Mouse (Mus musculus): ENCODE measurements around the gene Cap2.

DNA sequence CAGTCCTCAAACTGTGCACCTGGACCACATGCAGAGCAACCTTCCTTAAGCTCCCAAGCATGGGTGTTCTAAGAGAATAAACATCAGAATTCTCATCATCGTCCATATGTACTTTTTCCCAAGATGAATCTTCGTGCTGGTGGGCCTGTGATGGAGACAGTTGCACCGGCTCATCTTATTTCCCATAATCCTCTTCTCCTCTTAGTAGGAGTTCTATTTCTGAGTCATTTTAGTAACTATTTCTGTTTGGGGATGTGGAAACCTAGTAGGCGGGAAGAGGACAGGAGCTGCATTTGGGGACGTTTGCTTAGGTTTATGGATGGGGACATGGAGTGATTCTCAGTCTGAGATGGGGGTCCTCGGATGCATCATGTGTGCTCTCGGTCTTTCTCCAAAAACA lies 8.8 kb downstream of the Cap2 start:
- TF ChIP-seq CTCF (IDR thresholded peaks at IDR 0.05; ENCODE audit: low read depth) (no peak), EP300 (IDR thresholded peaks at IDR 0.05; ENCODE audit: low read depth) (no peak)
